Mouse (Mus musculus): ENCODE data around the gene Slc30a2. TPM values are rescaled to one million over a fixed set of nuclear protein-coding genes. Genes with fewer than 3 reads are reported as not detected.

The Slc30a2 gene
- polyA plus RNA-seq, 1 experiment: 33.3 TPM

DNA sequence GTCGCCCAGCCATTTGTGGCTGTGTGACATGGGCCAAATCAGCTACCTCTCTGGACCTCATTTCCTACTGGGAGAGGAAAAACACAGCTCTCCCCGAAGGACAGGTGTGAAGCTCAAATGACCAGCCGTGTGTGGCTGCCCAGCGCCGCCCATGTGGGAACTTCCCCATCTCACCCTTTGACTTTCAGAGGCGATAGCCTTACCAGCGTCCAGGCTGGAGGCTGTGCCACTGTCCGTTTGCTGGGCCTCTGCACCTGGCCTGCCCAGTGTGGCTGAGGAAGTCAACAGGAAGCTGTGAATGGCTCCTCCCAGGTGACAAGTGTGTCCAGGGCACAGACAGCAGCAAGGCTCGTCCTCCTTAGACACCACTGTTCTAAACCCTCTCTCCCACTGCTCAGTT lies 31.2 kb upstream of the Slc30a2 start:
- H3K36me3 ChIP-seq (ENCODE audit: control insufficient read depth, insufficient read depth, low read length): no peaks in the 10 kb centered on the region
- 77% methylated on average over 9 of the region's 9 CpGs for WGBS
- no peak for DNase-seq
- peaks cover 3% of the 10 kb centered on the region; the same call in 1 of the 2 replicates for H3K4me1 ChIP-seq (ENCODE audit: control insufficient read depth, insufficient read depth, low read length)
- no peak overlapping the region for H3K4me3 ChIP-seq (ENCODE audit: insufficient read depth, low read depth, low read length)
- no peaks in the 10 kb centered on the region for H3K27me3 ChIP-seq (replicated peaks; ENCODE audit: control insufficient read depth, insufficient read depth, low read length)
- no peak overlapping the region for H3K27ac ChIP-seq (ENCODE audit: insufficient read depth, low read depth, low read length)
- no peak for TF ChIP-seq CTCF (conservative IDR thresholded peaks at IDR 0.05; ENCODE audit: insufficient read depth, insufficient read length, low read depth, low read length)
- TF ChIP-seq POLR2A (IDR thresholded peaks at IDR 0.05; ENCODE audit: low read depth, low read length): no peak

DNA sequence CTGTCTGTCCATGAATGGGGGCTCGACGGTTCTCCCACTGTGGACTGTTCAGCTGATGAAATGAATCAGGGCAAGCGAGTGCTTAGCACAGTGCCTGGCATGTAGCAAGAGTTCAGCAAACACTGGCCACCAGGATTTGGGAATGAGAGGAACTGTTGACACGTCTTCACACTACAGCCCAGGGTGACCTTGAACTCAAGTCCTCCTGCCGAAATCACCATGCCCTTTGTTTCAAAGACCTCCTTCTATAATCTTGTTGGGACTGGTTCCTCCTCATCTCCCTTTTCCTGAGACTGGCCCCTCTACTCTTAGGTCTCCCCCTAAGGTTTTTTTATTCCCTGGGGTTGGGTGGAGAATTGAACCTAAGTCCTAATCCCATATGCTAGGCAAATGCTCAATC lies 30.6 kb upstream of the Slc30a2 start:
- WGBS: 92% methylated on average over 5 of the region's 5 CpGs
- H3K27me3 ChIP-seq (replicated peaks; ENCODE audit: control insufficient read depth, insufficient read depth, low read length): no peaks in the 10 kb centered on the region
- no peaks in the 10 kb centered on the region for H3K36me3 ChIP-seq (ENCODE audit: control insufficient read depth, insufficient read depth, low read length)
- TF ChIP-seq POLR2A (IDR thresholded peaks at IDR 0.05; ENCODE audit: low read depth, low read length) (no peak), CTCF (conservative IDR thresholded peaks at IDR 0.05; ENCODE audit: insufficient read depth, insufficient read length, low read depth, low read length) (no peak)
- DNase-seq: no peak
- no peaks in the 10 kb centered on the region; the same call in 1 of the 2 replicates for H3K4me1 ChIP-seq (ENCODE audit: control insufficient read depth, insufficient read depth, low read length)
- no peak overlapping the region for H3K27ac ChIP-seq (ENCODE audit: insufficient read depth, low read depth, low read length)
- H3K4me3 ChIP-seq (ENCODE audit: insufficient read depth, low read depth, low read length): no peak overlapping the region

DNA sequence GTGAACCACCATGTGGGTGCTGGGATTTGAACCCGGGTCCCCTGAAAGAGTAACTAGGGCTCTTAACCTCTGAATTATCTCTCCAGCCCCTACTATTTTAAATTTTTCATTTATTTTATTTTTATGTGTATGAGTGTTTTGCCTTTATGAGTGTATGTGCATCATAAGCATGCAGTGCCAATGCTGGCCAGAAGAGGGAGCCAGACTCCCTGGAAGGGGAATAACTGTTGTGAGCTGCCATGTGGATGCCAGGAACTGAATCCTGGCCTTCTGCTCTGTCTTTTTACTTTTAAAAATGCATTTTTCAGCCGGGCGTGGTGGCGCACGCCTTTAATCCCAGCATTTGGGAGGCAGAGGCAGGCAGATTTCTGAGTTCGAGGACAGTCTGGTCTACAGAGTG lies 30.1 kb upstream of the Slc30a2 start:
- H3K36me3 ChIP-seq (ENCODE audit: control insufficient read depth, insufficient read depth, low read length): no peaks in the 10 kb centered on the region
- H3K4me1 ChIP-seq (ENCODE audit: control insufficient read depth, insufficient read depth, low read length): no peaks in the 10 kb centered on the region; the same call in 1 of the 2 replicates
- WGBS: 95% methylated on average over 6 of the region's 6 CpGs
- no peak for DNase-seq
- H3K4me3 ChIP-seq (ENCODE audit: insufficient read depth, low read depth, low read length): no peak overlapping the region
- H3K27ac ChIP-seq (ENCODE audit: insufficient read depth, low read depth, low read length): no peak overlapping the region
- H3K27me3 ChIP-seq (replicated peaks; ENCODE audit: control insufficient read depth, insufficient read depth, low read length): no peaks in the 10 kb centered on the region
- TF ChIP-seq CTCF (conservative IDR thresholded peaks at IDR 0.05; ENCODE audit: insufficient read depth, insufficient read length, low read depth, low read length): peak; percentile 26; the same call in 1 of the 2 replicates
- TF ChIP-seq POLR2A (IDR thresholded peaks at IDR 0.05; ENCODE audit: low read depth, low read length): no peak

DNA sequence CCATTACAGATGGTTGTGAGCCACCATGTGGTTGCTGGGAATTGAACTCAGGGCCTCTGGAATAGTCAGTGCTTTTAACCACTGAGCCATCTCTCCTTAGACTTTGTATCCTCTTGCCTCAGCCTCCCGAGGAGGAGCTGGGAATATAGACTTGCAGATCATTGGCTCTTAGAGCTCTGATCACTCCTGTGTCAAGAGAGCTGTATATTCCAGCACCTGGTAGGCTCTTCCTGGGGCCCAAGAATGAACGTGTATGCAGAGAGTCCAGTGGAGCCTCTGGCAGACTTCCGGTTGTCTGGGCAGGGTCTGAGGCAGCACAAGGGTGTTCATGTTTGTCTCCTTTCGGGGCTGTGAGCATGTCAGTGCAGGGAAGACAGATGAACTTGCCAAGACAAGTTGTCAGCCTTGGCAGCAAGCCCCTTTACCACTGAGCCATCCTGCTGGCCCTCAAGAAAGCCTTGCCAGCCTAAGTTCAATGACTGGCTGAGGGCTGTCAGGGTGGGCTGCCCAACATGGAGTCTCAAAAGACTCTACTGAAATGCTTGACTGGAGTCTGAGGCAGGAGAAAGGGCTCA lies 28.8 kb upstream of the Slc30a2 start:
- H3K36me3 ChIP-seq (ENCODE audit: control insufficient read depth, insufficient read depth, low read length): no peaks in the 10 kb centered on the region
- H3K27me3 ChIP-seq (replicated peaks; ENCODE audit: control insufficient read depth, insufficient read depth, low read length): no peaks in the 10 kb centered on the region
- TF ChIP-seq POLR2A (IDR thresholded peaks at IDR 0.05; ENCODE audit: low read depth, low read length) (no peak), CTCF (conservative IDR thresholded peaks at IDR 0.05; ENCODE audit: insufficient read depth, insufficient read length, low read depth, low read length) (no peak)
- no peak overlapping the region for H3K4me3 ChIP-seq (ENCODE audit: insufficient read depth, low read depth, low read length)
- DNase-seq: no peak
- H3K27ac ChIP-seq (ENCODE audit: insufficient read depth, low read depth, low read length): no peak overlapping the region
- WGBS: 84% methylated on average over 4 of the region's 4 CpGs
- H3K4me1 ChIP-seq (ENCODE audit: control insufficient read depth, insufficient read depth, low read length): no peaks in the 10 kb centered on the region; the same call in 1 of the 2 replicates

DNA sequence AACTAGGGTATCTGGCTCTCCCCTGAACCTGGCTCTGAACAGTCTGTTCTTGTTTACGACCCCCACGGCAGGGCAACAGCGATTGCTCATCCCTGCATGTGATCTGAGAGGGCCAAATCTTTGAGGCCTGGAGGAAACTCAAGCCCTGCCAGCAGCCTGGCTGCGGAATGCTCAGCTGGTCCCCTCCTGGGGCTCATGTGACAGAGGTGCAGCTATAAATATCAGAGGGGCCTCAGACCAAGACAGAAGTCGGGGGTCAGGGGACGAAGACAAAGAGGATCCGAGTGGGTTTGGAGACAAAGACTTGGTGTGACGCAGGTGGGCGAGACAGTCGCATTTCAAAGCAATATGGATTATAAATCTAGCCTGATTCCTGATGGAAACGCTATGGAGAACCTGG lies 28.1 kb upstream of the Slc30a2 start, which contains the start of gene Trim63:
Gene Trim63 (plus strand): TSS at position 245 of the 400 bp plus-strand sequence.
- no peak within 1 kb of the TSS for H3K27ac ChIP-seq (ENCODE audit: insufficient read depth, low read depth, low read length)
- H3K36me3 ChIP-seq (ENCODE audit: control insufficient read depth, insufficient read depth, low read length): no peaks in the 10 kb centered on the region
- DNase-seq: no peak
- no peaks in the 10 kb centered on the region for H3K27me3 ChIP-seq (replicated peaks; ENCODE audit: control insufficient read depth, insufficient read depth, low read length)
- H3K4me1 ChIP-seq (ENCODE audit: control insufficient read depth, insufficient read depth, low read length): no peaks in the 10 kb centered on the region; the same call in 1 of the 2 replicates
- H3K4me3 ChIP-seq (ENCODE audit: insufficient read depth, low read depth, low read length): no peak within 1 kb of the TSS
- 38% methylated on average over 11 of the region's 11 CpGs for WGBS
- TF ChIP-seq CTCF (conservative IDR thresholded peaks at IDR 0.05; ENCODE audit: insufficient read depth, insufficient read length, low read depth, low read length) (no peak), POLR2A (IDR thresholded peaks at IDR 0.05; ENCODE audit: low read depth, low read length) (no peak)

DNA sequence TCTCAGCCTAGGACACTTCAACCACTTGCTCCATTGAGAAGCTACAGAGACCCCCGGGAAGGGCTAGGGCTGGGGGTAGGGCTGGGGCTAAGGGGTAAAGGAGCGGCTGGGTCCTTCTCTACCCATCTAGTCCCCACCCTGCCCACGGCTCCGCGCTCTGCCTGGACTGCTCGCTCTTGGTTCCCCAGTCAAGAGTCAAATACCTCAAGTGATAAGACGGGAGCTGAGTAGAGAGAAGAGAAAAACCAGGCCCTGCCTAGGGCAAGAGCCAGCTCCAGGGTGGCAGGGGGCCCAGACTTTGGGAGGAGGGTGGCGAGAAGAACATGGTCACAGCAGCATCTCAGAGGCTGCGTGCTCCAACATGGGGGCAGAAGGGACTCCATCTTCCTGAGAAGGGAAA lies 27.5 kb upstream of the Slc30a2 start:
- H3K36me3 ChIP-seq (ENCODE audit: control insufficient read depth, insufficient read depth, low read length): no peaks in the 10 kb centered on the region
- no peak overlapping the region for H3K27ac ChIP-seq (ENCODE audit: insufficient read depth, low read depth, low read length)
- no peak for DNase-seq
- no peak overlapping the region for H3K4me3 ChIP-seq (ENCODE audit: insufficient read depth, low read depth, low read length)
- TF ChIP-seq CTCF (conservative IDR thresholded peaks at IDR 0.05; ENCODE audit: insufficient read depth, insufficient read length, low read depth, low read length) (no peak), POLR2A (IDR thresholded peaks at IDR 0.05; ENCODE audit: low read depth, low read length) (no peak)
- H3K27me3 ChIP-seq (replicated peaks; ENCODE audit: control insufficient read depth, insufficient read depth, low read length): no peaks in the 10 kb centered on the region
- no peaks in the 10 kb centered on the region for H3K4me1 ChIP-seq (ENCODE audit: control insufficient read depth, insufficient read depth, low read length)
- 80% methylated on average over 9 of the region's 9 CpGs for WGBS

DNA sequence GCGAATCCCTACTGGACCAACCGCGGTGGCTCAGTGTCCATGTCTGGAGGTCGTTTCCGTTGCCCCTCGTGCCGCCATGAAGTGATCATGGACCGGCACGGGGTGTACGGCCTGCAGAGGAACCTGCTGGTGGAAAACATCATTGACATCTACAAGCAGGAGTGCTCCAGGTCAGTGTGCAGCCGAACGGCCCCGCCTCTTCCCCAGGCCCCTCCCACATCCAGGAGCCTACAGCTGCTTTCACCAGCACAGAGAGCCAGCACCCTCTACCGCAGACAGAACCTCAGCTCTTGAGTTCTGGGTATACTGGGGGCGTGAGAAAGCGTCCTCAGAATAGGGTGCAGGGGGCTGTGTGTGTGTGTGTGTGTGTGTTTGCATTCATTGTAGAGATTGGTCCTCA lies 26.6 kb upstream of the Slc30a2 start:
- H3K4me1 ChIP-seq (ENCODE audit: control insufficient read depth, insufficient read depth, low read length): no peaks in the 10 kb centered on the region
- DNase-seq: peak; percentile 46
- 55% methylated on average over 16 of the region's 16 CpGs for WGBS

More for the DNA sequence above, 26.6 kb upstream of the Slc30a2 start:
- Histone ChIP-seq H3K27ac (ENCODE audit: insufficient read depth, low read depth, low read length) (no peak overlapping the region), H3K36me3 (ENCODE audit: control insufficient read depth, insufficient read depth, low read length) (no peaks in the 10 kb centered on the region), H3K4me3 (ENCODE audit: insufficient read depth, low read depth, low read length) (no peak overlapping the region), H3K27me3 (replicated peaks; ENCODE audit: control insufficient read depth, insufficient read depth, low read length) (no peaks in the 10 kb centered on the region)
- no peak for TF ChIP-seq CTCF (conservative IDR thresholded peaks at IDR 0.05; ENCODE audit: insufficient read depth, insufficient read length, low read depth, low read length)
- TF ChIP-seq POLR2A (IDR thresholded peaks at IDR 0.05; ENCODE audit: low read depth, low read length): no peak
